Mouse (Mus musculus): ENCODE results near the gene Rab6a. TPM values are rescaled to one million over a fixed set of nuclear protein-coding genes. Genes with fewer than 3 reads are reported as not detected.

Gene Rab6a
- total and polyA plus RNA-seq, 3 experiments: 43.2 to 92.8 (median 58.4) TPM

- TF ChIP-seq MAFK (IDR thresholded peaks at IDR 0.05; ENCODE audit: borderline replicate concordance, low read depth, low read length) (no peak), EP300 (IDR thresholded peaks at IDR 0.05; ENCODE audit: low read depth in 1 of 2, low read length in 2 of 2) (no peak), MYC (IDR thresholded peaks at IDR 0.05; ENCODE audit: low read depth, low read length) (peak; percentile 43; the same call in 1 of the 2 replicates)
These were observed 16.2 kb upstream of the Rab6a start (continued) for GRCm38 (mm10) chr7:100590845-100591521.

GRCm38 (mm10) chr7:100591522-100591852 is 15.7 kb upstream of the Rab6a start:
- no peak for DNase-seq (ENCODE audit: low read depth, low spot score)
- Histone ChIP-seq H3K27ac (ENCODE audit: control insufficient read depth, low read depth, low read length) (peak overlapping the region; percentile 95), H3K9ac (ENCODE audit: control insufficient read depth, low read depth, low read length, poor library complexity, severe bottlenecking) (peak overlapping the region; percentile 85), H3K36me3 (ENCODE audit: control insufficient read depth in 1 of 2, insufficient read depth in 2 of 2, low read length in 2 of 2) (peaks cover 0 to 14% of the 10 kb centered on the region in 2 experiments; a peak in 2 of 4 replicates), H3K27me3 (ENCODE audit: control insufficient read depth in 1 of 2, insufficient read depth in 2 of 2, low read length in 2 of 2) (no peaks in the 10 kb centered on the region), H3K9me3 (replicated peaks; ENCODE audit: insufficient read depth, low read length) (no peaks in the 10 kb centered on the region), H3K79me2 (ENCODE audit: control insufficient read depth, insufficient read depth, low read length, poor library complexity) (peaks cover 1% of the 10 kb centered on the region; the same call in 1 of the 2 replicates), H3K4me1 (ENCODE audit: control insufficient read depth in 1 of 2, insufficient read depth in 2 of 2, low read length in 2 of 2) (peaks cover 2 to 10% of the 10 kb centered on the region in 2 experiments; a peak in 3 of 4 replicates), H3K4me3 (ENCODE audit: control insufficient read depth in 1 of 2, insufficient read depth in 1 of 2, low read depth in 2 of 2, low read length in 2 of 2) (peak overlapping the region; percentile 82 to 94)
- TF ChIP-seq MXI1 (IDR thresholded peaks at IDR 0.05; ENCODE audit: low read depth, low read length) (peak; percentile 39; the same call in 1 of the 2 replicates), ZMIZ1 (IDR thresholded peaks at IDR 0.05; ENCODE audit: low read depth, low read length) (no peak), ETS1 (IDR thresholded peaks at IDR 0.05; ENCODE audit: low read depth, low read length) (no peak), JUND (IDR thresholded peaks at IDR 0.05; ENCODE audit: low read depth, low read length) (peak; percentile 90)

- peaks cover 0 to 17% of the 10 kb centered on the region in 2 experiments; a peak in 2 of 4 replicates for H3K36me3 ChIP-seq (ENCODE audit: control insufficient read depth in 1 of 2, insufficient read depth in 2 of 2, low read length in 2 of 2)
These were observed 13.9 kb upstream of the Rab6a start for GRCm38 (mm10) chr7:100593349-100593748.

More at GRCm38 (mm10) chr7:100593349-100593748, 13.9 kb upstream of the Rab6a start:
- H3K4me3 ChIP-seq (ENCODE audit: control insufficient read depth in 1 of 2, insufficient read depth in 1 of 2, low read depth in 2 of 2, low read length in 2 of 2): no peak overlapping the region
- H3K9ac ChIP-seq (ENCODE audit: control insufficient read depth, low read depth, low read length, poor library complexity, severe bottlenecking): peak overlapping the region; percentile 3; the same call in 1 of the 2 replicates
- no peak overlapping the region for H3K27ac ChIP-seq (ENCODE audit: control insufficient read depth, low read depth, low read length)
- H3K27me3 ChIP-seq (ENCODE audit: control insufficient read depth in 1 of 2, insufficient read depth in 2 of 2, low read length in 2 of 2): no peaks in the 10 kb centered on the region
- TF ChIP-seq KAT2A (conservative IDR thresholded peaks at IDR 0.05; ENCODE audit: low read depth, low read length) (no peak), MAFK (IDR thresholded peaks at IDR 0.05; ENCODE audit: borderline replicate concordance, low read depth, low read length) (peak; percentile 88), ZNF384 (IDR thresholded peaks at IDR 0.05; ENCODE audit: low read depth, low read length) (no peak), GATA1 (IDR thresholded peaks at IDR 0.05; ENCODE audit: low read depth, low read length) (no peak), SIN3A (IDR thresholded peaks at IDR 0.05; ENCODE audit: low read length) (no peak), EP300 (IDR thresholded peaks at IDR 0.05; ENCODE audit: low read depth in 1 of 2, low read length in 2 of 2) (no peak), USF1 (IDR thresholded peaks at IDR 0.05; ENCODE audit: low read depth, low read length) (no peak), TBP (IDR thresholded peaks at IDR 0.05; ENCODE audit: low read depth, low read length) (peak; percentile 99), ETS1 (IDR thresholded peaks at IDR 0.05; ENCODE audit: low read depth, low read length) (no peak; the same call in 1 of the 2 replicates), ZC3H11A (IDR thresholded peaks at IDR 0.05; ENCODE audit: low read depth, low read length) (no peak), TAL1 (IDR thresholded peaks at IDR 0.05; ENCODE audit: low read length) (no peak), MYC (IDR thresholded peaks at IDR 0.05; ENCODE audit: low read depth, low read length) (no peak), MYB (IDR thresholded peaks at IDR 0.05; ENCODE audit: low read depth, low read length) (no peak), MAX (IDR thresholded peaks at IDR 0.05; ENCODE audit: low read length) (no peak), ELF1 (IDR thresholded peaks at IDR 0.05; ENCODE audit: low read depth, low read length) (peak; percentile 41; the same call in 1 of the 2 replicates), ZMIZ1 (IDR thresholded peaks at IDR 0.05; ENCODE audit: low read depth, low read length) (no peak), POLR2AphosphoS5 (IDR thresholded peaks at IDR 0.05; ENCODE audit: borderline replicate concordance, low read depth, low read length) (no peak)
- H3K4me1 ChIP-seq (ENCODE audit: control insufficient read depth in 1 of 2, insufficient read depth in 2 of 2, low read length in 2 of 2): peaks cover 2 to 8% of the 10 kb centered on the region in 2 experiments; a peak in 3 of 4 replicates
- H3K9me3 ChIP-seq (replicated peaks; ENCODE audit: insufficient read depth, low read length): no peaks in the 10 kb centered on the region
- peak; percentile 83 for DNase-seq (ENCODE audit: low read depth, low spot score)
- peaks cover 1% of the 10 kb centered on the region; the same call in 1 of the 2 replicates for H3K79me2 ChIP-seq (ENCODE audit: control insufficient read depth, insufficient read depth, low read length, poor library complexity)

Data from MEL (cell line).